Mouse (Mus musculus) liver, adult (tissue): ENCODE measurements around the gene Setd7.

Experiments
- GATA4 ChIP-seq: IDR thresholded peaks from 2 replicates; pipeline ENCODE4 v1.6.1; 2014; ENCODE audit warnings: mild to moderate bottlenecking, low read length; ENCODE audit not compliant: insufficient replicate concordance

Gene Setd7

DNA sequence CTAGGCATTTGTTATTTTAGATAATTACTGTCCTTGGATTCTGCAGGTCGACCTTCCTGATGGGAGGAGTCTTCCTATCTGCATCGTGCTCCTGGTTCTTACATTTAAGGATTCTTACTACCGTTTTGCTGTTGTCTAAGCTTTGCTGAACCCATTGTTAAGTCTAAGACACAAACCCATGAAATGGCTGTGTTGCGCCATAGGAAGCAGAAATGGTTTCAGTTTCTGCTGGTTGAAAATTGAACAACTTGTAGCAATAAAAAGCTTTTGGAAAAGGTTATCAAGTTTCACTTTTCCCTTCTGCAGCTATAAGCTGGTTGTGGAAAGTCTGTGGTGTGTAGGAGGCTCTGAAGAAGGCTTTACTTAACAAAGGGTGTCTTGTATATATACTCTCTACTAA, 85.0 kb downstream of the Setd7 start:
- TF ChIP-seq GATA4 = no peak

DNA sequence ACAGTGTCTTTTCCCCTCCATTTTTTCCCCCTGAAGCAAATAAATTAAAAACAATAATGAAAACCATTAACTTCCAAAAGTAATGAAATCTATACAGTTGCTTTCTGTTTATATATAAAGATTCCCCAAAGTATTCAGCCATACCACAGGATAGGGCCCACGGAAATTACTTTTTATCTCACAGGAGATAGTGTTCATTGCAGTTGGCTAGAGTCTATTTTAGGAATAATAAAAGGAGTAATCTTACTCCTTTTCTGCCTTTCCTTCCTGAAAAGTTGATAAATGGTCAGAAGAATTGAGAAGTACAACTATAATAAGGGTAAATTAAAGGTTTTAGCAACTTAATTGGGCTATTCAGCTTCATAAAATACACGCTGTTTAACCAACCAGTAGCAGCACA, 92.1 kb downstream of the Setd7 start:
- peak; percentile 59; the same call in 1 of the 2 replicates for TF ChIP-seq GATA4
